Mouse (Mus musculus) adrenal gland, postnatal 10 days (tissue): ENCODE data around the gene Dgke. TPM values are rescaled to one million over a fixed set of nuclear protein-coding genes. Genes with fewer than 3 reads are reported as not detected.

Experiments used
- DNase-seq: peaks from one replicate; pipeline ENCODE4 v3.0.0; 2021; ENCODE audit warnings: mixed read lengths
- total RNA-seq, 2 experiments: library from RNA; stranded (reverse); gene quantifications; 2 replicates each; pipeline ENCODE4 v1.2.3; 2021

Dgke gene
- total RNA-seq, 2 experiments from 2014 or later, result 10.5 to 12.8 TPM

GRCm38 (mm10) chr11:89035552-89035951 is 31.1 kb downstream of the Dgke start:
- DNase-seq, result no peak

- no peak for DNase-seq
These were observed 32.1 kb downstream of the Dgke start for GRCm38 (mm10) chr11:89034592-89034991.

DNA sequence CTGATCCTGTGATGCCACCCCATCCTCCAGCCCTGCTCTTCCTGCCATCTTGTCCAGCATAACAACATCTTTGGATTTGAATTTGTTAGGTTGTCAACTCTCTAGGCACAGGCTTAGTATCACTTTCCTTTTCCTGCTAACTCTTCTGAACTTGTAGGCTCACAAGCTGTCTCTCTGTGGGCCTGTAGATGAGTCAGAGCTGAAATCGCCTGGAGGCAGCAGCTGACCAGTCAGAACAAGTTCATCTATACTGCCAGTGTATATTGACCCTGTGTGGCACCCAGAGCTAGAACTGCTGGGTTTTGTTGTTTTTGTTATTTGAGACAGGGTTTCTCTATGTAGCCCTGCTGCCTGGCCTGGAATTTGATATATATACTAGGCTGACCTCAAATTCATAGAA is 35.5 kb downstream of the Dgke start:
- DNase-seq, result no peak

DNA sequence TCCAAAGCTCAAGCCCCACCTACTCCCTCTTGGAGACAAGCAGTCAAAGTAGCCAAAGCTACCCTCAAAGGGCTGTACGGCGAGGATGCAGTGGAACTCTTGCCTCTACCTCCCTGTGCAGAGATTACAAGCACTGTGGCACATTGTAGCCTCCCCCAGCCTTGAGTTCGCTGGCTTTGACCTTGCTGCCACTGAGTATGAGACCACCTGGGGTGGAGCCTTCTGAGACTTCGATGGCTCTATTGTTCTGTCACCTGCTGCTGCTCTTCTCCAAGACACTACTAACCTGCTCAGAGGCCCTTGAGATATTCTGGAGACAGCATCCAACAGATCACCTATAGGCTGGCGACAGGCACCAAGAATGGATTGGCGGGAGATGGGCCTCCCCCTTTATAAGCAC is 36.1 kb downstream of the Dgke start:
- no peak for DNase-seq

GRCm38 (mm10) chr11:89028871-89029405 is 37.7 kb downstream of the Dgke start:
- no peak for DNase-seq

DNA sequence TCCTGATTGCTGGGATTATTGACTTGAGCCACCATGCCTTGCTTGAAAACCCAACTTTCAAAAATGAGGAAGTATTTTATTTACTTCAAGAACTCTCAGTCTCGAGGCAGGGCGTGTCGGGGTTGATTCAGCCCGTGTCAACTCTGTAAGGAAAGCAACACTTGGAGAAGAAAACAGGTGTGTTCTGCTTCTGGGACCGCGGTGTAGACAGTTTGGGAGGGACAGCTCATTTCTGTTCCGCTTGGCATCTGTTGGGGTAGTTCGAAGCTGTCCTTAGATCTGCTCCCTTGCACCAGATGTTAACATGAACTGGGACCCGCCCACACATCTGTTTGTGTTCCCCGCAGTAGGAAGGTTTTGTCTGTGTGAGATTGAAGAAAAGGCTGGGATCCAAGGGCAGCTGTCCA is 38.7 kb downstream of the Dgke start:
- DNase-seq, result no peak

- no peak for DNase-seq
These were observed 40.5 kb downstream of the Dgke start for GRCm38 (mm10) chr11:89026117-89026516.

GRCm38 (mm10) chr11:89025603-89026002 is 41.0 kb downstream of the Dgke start:
- no peak for DNase-seq

- peak; percentile 92 for DNase-seq
These were observed 42.3 kb downstream of the Dgke start for GRCm38 (mm10) chr11:89024181-89024881.

DNA sequence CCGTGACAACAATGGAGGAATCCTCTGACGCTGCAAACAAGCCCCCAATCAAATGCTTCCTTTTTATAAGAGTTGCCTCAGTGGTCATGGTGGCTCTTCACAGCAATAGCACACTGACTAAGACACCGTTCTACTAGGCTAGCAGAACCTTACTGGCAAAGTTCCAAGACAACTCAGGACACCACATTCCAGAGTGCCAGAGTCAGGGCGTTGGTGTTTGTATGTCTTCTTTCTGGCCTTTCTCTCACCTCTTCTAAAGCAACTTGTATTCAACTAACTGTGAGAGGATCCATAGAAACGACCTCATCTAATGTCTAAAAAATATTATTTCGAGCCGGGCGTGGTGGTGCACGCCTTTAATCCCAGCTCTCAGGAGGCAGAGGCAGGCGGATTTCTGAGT is 43.2 kb downstream of the Dgke start:
- no peak for DNase-seq

GRCm38 (mm10) chr11:89022120-89022731 is 44.4 kb downstream of the Dgke start:
- DNase-seq, result no peak

DNA sequence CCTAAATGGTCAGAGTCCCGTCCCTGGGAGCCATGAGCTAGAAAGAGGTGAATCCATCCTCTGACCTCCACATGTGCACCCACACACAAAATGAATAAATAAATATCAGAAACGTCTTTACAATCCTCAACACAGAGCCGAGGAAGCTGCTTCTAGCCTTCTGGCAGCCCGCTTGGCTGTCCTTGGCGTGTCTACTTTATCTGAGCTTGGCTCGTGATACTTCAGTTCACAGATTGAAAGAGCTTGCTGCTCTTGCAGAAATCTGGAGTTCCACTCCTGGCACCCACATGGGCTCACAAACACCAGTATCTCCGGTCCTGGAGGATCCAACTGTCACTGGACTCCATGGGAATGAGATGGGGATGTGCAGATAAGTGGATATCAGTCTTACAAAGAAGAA is 45.0 kb downstream of the Dgke start:
- peak; percentile 60 for DNase-seq

DNA sequence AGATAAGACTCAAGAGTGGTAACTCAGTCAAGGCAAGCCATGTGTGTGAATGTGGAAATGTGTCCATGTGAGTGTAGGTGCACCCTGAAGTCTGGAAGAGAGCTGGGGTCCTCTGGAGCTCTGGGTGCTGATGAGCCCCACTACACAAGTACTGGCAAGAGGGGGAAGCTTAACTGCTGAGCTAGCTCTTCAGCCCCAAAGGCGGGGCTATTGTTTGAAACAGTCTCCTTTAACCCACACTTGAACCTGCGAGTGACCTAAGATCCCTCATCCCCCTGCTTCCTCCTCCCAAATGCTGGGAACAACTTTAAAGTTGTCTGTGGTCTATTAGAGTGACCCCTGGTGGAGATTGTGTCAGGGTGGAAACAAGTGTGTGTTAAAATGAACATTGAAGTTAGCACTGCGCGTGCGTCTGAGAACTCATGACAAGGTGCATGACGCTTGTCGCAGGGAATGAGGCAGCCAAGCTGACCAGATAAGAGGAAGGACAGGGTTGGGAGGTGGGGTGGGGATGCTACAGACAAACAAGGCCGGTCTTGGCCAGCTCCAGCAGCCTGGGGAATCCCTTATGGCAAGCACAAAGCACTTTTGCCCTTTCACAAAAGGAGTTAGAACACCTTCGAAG is 45.9 kb downstream of the Dgke start:
- peak; percentile 62 for DNase-seq

DNA sequence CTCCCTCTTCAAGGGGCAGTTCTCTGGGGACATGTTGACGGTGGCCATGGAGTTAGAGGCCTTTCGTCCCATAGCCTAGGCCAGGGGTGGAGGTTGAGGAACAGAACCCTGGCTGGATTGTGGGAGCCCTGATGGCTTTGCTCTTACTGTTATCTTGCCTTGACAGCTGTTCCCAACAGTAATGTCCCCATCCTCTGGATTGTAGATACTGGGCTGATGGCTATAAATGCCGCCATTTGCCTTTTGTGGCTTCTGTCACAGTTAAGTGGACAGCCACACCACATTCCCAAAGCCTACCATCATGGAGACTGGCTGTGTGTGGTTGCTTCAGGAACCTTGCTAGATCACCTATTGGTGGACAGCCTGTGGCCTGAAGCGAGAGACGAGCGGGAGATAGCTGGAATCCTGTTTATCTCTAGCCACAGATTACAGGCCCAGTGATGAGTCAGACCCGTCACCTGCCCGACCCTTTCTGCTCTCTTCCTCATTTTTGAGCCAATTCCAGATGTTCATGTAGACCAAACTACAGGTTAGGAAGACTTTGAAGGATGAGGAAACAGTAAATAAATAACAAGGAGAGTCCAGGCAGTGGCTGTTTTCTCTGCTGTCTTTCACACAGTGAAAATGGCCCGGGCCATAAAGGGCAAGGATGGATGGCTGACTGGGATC is 49.0 kb downstream of the Dgke start:
- DNase-seq, result no peak

GRCm38 (mm10) chr11:89012241-89012640 is 54.4 kb downstream of the Dgke start:
- DNase-seq, result no peak

DNA sequence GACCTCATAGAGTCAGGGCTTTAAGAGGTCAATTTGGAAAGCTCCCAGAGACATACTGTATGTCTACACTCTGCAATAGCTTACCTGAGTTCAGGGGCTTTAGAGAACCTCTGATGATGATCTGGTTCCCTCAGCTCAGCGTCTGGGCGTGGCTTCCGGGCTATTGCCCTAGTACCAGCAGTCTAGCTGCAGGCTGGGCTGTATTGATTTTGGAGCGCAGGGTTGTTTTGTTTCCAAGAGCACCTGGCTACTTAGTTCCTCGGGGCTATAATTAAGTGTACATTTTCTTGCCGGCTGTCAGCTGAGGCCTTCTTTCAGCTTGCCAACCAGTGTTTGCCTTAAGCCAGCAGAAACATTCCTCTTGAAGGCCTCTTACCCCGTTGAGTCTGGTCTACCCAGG is 57.2 kb downstream of the Dgke start:
- DNase-seq, result no peak

DNA sequence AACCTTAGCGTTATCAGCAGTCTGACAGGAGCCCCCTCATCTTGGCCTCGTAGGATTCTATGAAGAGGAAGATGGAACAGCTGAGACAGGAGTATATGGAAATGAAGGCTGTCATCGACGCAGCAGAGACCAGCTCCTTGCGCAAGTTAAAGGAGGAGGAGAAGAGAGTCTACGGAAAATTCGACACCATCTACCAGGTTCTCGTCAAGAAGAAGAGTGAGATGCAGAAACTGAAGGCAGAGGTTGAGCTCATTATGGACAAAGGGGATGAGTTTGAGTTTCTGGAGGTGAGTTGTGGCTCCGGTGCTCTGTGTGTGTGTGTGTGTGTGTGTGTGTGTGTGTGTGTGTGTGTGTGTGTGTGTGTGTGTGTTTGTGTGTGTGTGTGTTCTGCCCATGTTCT is 57.6 kb downstream of the Dgke start:
- DNase-seq, result no peak

DNA sequence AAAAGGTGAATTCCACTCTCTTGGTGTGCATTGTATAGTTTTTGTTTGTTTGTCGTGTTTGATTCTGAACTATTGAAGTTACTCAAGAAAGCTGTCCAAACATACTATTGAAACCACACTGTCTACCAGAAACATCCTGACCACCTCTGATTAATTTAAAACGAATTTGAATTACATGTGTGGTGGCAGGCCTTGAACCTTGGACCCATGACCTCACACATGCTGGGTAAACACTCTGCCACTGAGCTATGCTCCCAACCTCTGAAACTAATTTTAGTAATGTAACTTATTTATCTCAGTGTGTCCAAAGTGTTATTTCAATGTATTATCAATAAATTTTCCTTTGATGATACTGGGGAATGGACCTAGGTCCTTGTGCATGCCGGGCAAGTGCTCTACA is 59.1 kb downstream of the Dgke start:
- DNase-seq, result no peak

DNA sequence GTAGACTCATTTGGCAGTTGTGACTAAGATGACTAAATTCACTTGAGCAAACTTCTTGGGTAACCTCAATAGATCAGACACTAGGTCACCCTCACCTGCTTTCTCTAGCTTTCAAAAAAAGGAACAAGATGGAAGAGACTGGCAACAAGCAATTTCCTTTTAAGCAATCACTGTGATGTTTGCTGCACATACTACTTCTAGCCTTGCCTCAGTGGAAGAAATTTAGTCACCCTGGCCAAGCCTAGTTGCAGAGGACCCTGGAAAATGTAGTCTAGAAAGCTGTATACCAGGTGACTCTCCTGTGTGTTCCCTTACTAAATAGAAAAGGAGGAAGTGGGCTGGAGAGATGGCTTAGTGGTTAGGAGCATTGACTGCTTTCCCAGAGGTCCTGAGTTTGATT is 60.2 kb downstream of the Dgke start:
- DNase-seq, result no peak

- no peak for DNase-seq
These were observed 61.2 kb downstream of the Dgke start for GRCm38 (mm10) chr11:89005473-89005872.

GRCm38 (mm10) chr11:89003726-89004125 is 62.9 kb downstream of the Dgke start:
- DNase-seq, result peak; percentile 71

- DNase-seq, result peak; percentile 76
These were observed 63.6 kb downstream of the Dgke start for GRCm38 (mm10) chr11:89003078-89003477.

- peak; percentile 49 for DNase-seq
These were observed 64.0 kb downstream of the Dgke start for GRCm38 (mm10) chr11:89002621-89003020.
